Mouse (Mus musculus) kidney, postnatal 25 days (tissue): ENCODE results near the gene Bicra.

ENCODE experiments used
- DNase-seq, 2 experiments: peaks; one replicate each; pipeline ENCODE4 v3.0.0; 2021; ENCODE audit warnings: mixed read lengths in 2 of 2

The Bicra gene

GRCm38 (mm10) chr7:16047338-16048146 lies at the start of gene Bicra:
TSS of gene Bicra (minus strand) at chr7:16047921.
- peak; percentile 87 to 95 for DNase-seq

GRCm38 (mm10) chr7:16094592-16094991 lies 46.9 kb upstream of the Bicra start:
- DNase-seq, result no peak

GRCm38 (mm10) chr7:16087587-16087986 lies 39.9 kb upstream of the Bicra start:
- no peak for DNase-seq

- DNase-seq, result no peak
Observed at GRCm38 (mm10) chr7:16083361-16083760, 35.6 kb upstream of the Bicra start.

- DNase-seq, result no peak
Observed at GRCm38 (mm10) chr7:16080581-16080980, 32.9 kb upstream of the Bicra start.

GRCm38 (mm10) chr7:16079947-16080346 lies 32.2 kb upstream of the Bicra start:
- no peak for DNase-seq

- DNase-seq, result no peak
Observed at GRCm38 (mm10) chr7:16071906-16072305, 24.2 kb upstream of the Bicra start.

GRCm38 (mm10) chr7:16070846-16071245 lies 23.1 kb upstream of the Bicra start:
- no peak for DNase-seq

GRCm38 (mm10) chr7:16063490-16063889 lies 15.8 kb upstream of the Bicra start:
- DNase-seq, result no peak

- no peak for DNase-seq
Observed at GRCm38 (mm10) chr7:16062099-16062420, 14.3 kb upstream of the Bicra start.

- DNase-seq, result no peak
Observed at GRCm38 (mm10) chr7:16061219-16062098, 13.7 kb upstream of the Bicra start, which contains the start of gene Zfp541. TSS of gene Zfp541 (plus strand) at chr7:16061814.

GRCm38 (mm10) chr7:16057136-16057534 lies 9.4 kb upstream of the Bicra start:
- DNase-seq, result no peak

- DNase-seq, result peak in 1 of 2 experiments; percentile 44
Observed at GRCm38 (mm10) chr7:16056459-16057135, 8.9 kb upstream of the Bicra start.

- no peak for DNase-seq
Observed at GRCm38 (mm10) chr7:16055665-16056064, 7.9 kb upstream of the Bicra start.

- DNase-seq, result no peak
Observed at GRCm38 (mm10) chr7:16054966-16055365, 7.2 kb upstream of the Bicra start.

- DNase-seq, result no peak
Observed at GRCm38 (mm10) chr7:16053105-16053504, 5.4 kb upstream of the Bicra start.

GRCm38 (mm10) chr7:16052684-16053083 lies 5.0 kb upstream of the Bicra start:
- peak; percentile 98 for DNase-seq

- DNase-seq, result peak; percentile 85 to 86
Observed at GRCm38 (mm10) chr7:16051883-16052595, 4.3 kb upstream of the Bicra start.

- DNase-seq, result no peak
Observed at GRCm38 (mm10) chr7:16050600-16050999, 2.9 kb upstream of the Bicra start.

- no peak for DNase-seq
Observed at GRCm38 (mm10) chr7:16049576-16049915, 1.8 kb upstream of the Bicra start.

- DNase-seq, result peak; percentile 42 to 68
Observed at GRCm38 (mm10) chr7:16048675-16049575, 1.2 kb upstream of the Bicra start.

- DNase-seq, result peak; percentile 98
Observed at GRCm38 (mm10) chr7:16048164-16048564, 443 bp upstream of the Bicra start.
